Mouse (Mus musculus) retina, embryonic 14.5 days (tissue): Measurements from ENCODE around the gene Olfr548-ps1.
"Not testable (repeated sequence)": the region's sequence is repeated elsewhere in the genome, so short reads cannot be mapped to it uniquely, and the experiment has no call there.

ENCODE experiments used
- DNase-seq: peaks from one replicate; pipeline ENCODE4 v3.0.0-alpha.2; 2015; ENCODE audit warnings: low spot score

The Olfr548-ps1 gene

DNA sequence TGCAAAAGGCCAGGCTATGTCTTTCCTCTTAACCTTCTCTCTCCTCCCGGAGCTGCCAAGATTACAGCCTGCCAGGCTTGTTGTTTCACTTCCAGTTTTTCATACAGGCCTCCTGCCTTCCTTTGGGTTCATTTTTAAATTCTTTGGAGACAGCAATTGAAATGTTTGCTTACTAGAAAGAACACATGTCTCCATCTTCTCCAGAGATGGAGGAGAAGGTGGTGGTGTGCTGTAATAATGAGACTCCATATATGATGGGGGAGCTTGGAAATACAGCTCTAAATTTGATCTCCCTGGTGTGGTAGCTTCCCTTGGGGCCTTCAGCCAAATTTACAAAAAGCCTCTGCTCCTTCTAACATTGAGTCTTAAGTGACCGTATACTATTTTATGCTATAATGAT lies at the start of gene Olfr548-ps1:
TSS of gene Olfr548-ps1 (plus strand) at position 301 of the 400 bp plus-strand sequence.
- no peak for DNase-seq

DNA sequence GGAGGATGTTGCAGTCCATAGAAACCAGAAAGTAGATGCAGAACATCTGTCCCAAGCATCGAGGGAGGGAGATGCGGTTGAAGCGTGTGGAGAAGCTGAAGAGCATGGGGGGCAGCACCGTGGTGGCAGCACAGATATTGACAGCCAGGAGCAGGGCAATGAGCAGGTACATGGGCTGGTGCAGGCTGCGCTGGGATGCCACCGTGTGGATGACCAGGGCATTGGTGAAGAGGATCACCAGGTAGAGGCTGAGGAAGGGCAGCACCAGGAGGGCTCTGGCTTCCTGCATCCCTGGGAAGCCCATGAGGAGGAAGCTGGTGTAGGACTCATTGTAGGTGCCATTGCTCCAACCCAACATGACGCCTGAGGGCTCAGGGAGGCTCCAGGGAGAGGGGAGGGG lies 46.3 kb upstream of the Olfr548-ps1 start:
- DNase-seq = not testable (repeated sequence)

DNA sequence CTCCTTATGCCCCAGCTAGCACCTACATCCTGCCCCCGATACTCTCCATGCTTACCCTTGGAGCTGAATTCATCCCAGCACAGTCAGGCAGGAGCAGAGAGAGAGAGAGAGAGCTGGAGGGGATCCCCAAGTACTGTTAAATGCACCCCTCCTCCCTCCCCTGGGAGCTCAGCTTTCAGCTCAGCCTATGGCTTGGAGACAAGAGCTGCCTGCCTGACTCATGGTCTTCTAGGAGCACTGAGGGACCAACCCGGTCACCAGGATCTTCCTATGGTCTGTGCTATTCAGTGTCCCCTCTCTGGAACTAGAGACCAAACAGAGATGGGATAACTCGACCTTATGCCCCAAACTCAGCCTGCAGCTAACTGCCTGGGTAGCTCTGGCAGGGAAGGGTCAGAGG lies 41.2 kb upstream of the Olfr548-ps1 start, which contains the start of gene Olfr545:
TSS of gene Olfr545 (minus strand) at position 101 of the 400 bp plus-strand sequence.
- no peak for DNase-seq

DNA sequence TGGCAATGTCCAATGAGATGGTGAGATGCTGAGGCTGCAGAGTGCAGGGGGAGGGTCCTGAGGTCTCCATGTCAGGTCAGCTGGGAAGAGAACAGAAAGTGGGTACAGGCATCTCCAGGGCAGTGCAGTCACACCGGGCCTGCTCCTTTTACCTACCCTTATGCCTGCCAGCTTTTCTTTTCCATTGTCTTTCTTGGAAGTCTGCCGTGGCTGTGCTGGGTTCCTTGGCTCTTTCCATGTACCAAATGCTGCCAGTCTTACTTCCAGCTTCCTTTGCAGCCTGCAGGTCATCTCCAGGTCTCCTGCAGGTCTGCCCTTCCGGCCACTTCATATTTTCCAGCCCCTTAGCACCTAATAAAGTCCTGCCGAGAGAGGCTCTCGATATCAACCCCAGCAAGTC lies 38.7 kb upstream of the Olfr548-ps1 start:
- DNase-seq = no peak

DNA sequence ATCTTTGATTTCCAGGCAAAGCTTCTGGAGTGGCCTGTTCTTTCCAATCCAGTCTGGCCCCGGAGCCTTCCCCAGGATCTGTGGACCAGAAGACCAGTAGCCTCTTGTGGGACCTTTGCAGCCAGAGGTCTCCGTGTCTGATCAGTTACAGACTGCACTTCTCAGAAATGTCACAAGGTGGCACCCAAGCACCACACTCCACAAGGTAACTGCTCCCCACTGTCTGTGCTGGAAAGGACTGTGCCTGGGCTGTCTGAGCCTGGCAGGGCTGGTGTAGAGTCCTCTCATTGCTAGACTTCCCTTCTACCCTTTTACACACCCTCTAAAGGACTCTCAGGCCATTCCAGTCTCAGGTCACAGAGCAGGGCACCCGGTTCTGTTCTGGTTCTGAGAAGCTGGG lies 33.8 kb upstream of the Olfr548-ps1 start:
- peak; percentile 87 for DNase-seq

DNA sequence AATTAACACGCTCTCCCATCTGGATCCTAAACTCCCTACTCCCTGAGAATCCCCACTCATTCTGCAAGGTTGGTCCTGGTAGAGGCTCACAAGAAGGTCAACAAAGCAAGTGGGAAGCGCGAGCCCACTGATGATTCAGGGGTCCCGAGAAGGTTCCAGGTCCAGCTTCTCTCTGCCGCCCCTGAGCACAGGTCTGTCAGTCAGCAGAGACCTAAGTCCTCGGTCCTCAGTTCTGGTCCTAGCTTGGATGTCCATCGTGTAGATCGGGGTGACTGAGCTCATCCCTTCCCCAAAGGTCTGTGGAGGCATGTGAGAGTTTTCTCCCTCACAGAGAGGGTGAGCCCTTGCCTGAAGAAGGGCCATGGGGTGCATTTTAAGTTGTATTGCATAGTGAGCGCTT lies 32.6 kb upstream of the Olfr548-ps1 start:
- DNase-seq = no peak

DNA sequence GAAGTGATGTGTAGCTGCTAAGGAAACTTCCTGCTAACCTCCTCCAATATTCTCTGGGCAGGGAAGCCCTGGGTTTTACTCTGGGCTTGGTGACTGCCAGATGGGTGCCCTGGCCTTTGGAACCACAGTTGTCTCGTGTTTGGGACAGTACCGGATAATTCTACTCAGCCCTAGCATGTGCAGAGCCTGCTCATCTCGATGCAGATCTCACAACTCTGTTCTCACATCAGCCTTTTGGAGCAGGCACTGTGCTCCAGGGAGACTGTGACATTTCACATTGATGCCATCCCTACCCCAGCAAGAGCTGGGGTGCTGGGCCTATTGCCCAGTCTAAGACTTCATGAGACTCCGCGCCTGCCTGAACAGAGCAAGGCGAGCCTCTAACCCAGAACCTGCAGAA lies 32.0 kb upstream of the Olfr548-ps1 start:
- no peak for DNase-seq

DNA sequence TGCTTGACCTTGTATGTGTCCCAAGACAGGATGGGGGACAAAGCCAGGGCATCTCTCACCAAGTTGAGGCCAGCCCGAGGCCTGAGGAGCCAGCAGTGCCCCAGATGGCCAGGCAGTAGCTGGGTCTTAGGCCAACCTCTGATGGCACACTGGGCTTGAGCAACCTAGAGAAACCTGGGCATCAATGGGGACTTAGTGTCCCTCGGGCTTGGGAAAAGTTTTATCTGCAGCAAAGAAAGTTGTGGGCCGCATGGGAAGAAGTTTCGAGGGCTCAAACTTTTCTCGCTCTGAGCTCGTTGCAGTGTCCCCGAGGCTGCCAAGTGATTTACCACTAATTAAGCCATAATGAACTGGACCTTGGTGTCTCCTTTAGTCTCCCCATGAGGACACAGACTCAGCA lies 31.0 kb upstream of the Olfr548-ps1 start:
- no peak for DNase-seq

DNA sequence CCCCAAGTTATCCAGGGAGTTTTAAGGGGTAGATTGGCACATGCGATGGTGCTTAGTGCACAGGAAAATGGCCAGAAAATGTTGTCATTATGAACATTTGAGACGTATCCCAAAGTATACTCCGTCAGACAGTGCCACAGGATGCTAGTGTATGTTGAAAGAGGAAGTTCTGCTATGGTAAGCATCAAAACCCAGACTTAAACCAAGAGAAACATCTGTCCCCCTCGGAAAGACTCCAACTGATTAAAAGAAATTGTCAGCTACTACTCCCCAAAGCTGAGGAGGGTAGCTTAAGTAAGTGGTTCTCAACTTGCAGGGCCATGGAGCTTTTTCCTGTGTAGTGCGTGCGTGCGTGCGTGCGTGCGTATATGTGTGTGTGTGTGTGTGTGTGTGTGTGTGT lies 28.8 kb upstream of the Olfr548-ps1 start:
- DNase-seq = no peak

DNA sequence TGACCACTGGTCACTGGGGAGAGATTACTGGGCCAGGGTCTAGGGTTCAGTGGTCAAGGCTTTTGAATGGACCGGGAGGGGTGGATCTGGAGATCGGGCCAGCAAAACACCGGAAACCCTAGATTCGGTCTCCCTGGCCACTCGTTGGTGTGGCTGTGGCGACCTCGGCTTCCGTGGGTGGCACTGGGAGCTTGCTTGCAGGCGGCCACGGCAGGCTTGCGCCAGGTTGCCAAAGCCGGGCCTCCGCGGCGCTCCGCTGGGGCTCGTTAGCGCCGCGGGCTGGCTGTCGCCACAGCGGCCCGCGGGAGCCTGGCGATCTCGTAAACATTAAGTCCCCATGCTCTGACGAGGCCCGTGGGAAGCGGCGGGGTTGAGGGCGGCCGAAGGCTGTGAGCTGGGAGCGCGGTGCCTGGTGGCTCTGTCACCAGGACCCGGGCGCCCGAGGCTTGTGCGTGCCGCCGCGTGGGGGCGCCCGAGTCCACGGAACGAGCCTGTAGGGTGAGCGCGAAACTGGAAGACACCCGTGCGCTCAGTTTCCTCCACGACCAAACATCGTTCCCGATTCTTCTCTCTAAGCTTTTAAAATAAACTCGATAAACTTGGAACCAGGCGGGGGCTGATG lies 27.8 kb upstream of the Olfr548-ps1 start:
- peak; percentile 94 for DNase-seq

DNA sequence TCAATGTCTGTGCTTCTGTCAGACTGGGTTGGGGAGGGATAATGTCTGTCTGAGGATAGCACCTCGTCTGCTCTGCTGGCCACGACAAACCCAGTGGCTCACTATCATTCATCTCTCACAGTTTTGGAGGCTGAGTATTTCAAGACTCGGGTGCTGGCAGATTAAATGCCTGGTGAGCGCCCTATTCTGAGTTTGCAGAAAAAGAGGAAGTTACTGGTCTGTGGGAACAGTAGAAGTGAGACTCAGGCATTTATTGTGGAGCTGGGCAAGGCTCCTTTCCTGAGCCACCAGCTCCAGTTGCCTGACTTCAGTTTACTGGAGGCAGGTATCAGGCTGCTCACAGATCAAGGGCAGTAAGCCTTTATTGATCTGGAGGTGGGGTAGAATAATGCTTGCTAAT lies 26.6 kb upstream of the Olfr548-ps1 start:
- no peak for DNase-seq

DNA sequence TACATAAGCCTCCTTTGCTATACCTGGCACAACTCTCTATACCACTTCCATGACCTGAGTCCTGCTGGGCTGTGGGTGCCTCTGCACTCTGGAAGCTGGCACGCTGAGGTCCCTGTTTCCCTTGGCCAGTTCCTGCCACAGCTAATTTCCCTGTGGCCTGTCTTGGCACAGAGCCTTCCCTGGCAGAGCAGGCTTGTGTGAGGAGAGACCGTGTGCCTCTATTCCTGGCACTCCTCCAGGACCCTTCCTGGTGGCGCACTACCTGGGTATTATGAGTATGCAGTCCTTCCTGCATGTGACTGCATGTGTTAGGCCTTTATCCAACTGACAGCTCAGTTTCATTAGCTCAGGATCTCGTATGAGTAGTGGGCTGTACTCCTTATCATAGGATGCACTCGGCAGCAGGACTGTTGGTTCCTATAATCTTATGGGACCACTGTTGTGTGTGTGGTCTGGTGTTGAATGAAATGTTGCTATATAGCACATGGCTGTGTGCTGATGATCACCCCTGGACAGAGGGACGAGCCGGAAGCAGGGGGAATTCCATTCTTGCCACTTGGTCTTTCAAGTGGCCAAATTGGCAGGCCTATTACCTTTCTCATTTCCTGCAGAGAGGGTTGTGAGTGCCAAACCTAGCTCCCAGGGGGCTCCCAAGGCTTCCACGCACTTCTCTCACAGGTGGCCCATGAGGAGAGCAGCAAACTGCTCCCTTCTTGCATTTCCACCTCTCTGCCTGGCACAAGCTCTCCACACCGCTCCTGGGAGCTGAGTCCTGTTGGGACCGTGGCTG lies 24.2 kb upstream of the Olfr548-ps1 start:
- no peak for DNase-seq

DNA sequence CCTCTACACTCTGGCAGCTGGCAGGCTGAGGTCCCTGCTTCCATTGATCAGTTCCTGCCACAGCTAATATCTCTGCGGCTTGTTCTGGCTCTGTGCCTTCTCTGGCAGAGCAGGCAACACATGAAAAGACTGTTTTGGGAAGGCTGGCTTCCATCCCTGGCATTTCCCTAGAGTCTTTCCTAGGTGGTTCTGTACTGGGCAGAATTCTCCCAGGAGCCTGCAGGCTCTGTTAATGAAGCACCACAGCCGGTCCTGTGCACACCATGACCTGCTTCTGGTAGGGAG lies 23.7 kb upstream of the Olfr548-ps1 start:
- DNase-seq = no peak

DNA sequence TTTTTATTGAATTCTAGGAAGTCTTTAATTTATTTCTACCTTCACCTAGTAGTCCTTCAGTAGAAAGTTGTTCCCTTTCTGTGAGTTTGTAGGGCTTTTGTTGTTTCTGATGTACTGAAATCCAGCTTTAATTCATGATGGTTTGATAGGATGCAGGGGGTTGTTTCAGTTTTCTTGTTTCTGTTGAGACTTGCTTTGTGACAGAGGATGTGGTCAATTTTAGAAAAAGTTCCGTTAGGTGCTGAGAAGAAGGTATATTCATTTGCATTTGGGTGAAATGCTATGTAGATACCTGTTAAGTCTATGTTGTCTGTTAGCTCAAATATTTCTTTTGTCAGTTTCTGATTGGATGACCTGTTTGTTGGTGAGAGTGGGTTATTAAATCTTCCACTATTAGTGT lies 11.6 kb upstream of the Olfr548-ps1 start:
- DNase-seq = no peak

DNA sequence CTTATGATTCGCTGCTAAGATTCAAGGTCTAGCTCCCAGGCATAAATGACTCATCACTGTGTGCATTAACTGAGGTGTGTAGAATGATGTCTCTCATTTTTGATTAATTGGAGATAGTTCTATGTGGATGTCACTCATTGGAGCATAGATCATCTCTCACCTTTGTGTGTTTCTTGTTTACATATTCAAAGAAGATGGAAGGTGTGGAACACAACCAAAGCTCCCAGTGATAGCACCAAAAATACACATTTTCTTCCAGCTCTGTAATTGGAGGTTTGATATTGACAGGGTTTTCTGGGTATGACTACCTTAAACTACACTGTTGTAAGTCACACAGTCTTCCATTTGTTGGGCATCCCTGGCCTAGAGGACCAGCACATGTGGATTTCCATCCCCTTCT lies 6.2 kb upstream of the Olfr548-ps1 start, which contains the start of gene Olfr547:
TSS of gene Olfr547 (plus strand) at position 301 of the 400 bp plus-strand sequence.
- DNase-seq = no peak

DNA sequence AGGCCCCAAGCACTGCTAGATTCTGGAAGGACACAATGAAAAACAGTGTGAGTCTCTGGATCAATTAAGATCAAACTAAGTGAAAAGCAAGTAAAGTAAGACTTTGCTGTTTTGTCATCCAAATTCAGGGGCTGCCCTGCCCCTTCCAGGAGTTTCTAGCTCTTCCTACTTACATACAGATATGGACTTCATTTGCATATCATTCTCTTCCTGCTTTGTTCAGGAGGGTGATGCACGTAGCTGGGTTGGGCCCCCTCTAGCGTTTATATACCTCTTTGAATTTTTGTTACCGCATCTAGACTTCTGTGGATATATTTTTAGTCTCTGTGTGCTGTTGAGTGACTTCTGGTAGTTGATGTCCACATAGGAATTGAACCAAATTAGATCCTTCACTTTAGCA lies 555 bp downstream of the Olfr548-ps1 start:
- DNase-seq = no peak

DNA sequence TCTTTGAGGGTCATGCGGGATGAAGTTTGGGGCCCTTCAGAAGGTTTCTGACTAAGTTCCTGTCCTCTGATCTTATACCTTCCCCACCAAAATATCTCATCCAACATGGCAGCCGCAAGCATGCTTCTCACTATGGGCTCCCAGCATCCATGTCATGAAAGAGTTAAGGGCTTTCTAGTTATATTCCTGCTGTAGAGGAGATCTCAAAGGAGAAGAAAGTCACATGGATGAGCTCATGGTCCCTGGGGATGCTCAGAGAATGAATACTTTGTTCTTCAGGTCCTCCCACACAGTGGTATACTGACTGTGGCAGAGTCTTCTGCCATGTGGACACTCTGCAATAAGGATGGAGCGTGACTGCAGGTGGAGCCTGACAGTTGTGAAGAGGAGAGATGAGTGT lies 8.9 kb downstream of the Olfr548-ps1 start, which contains the start of gene Olfr549:
TSS of gene Olfr549 (plus strand) at position 301 of the 400 bp plus-strand sequence.
- DNase-seq = no peak

DNA sequence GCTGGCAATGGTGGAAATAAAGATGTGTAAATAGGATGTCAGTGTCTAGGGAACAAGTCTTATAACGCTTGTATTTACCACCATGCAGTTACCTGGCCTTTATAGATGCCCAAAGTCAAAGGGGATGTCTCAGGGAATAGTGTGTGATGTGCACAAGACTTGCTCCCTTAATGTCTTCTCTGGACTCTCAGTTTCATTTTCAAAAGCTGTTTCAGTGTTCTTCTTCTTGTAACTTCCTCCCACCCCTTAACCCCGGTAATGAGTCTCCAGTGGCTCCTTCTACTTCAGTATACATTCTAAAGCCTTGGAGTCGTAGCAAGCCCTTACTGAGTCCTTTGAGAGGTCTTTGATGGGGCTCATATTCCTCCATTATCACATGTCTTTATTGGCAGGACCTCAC lies 12.6 kb downstream of the Olfr548-ps1 start:
- DNase-seq = no peak

DNA sequence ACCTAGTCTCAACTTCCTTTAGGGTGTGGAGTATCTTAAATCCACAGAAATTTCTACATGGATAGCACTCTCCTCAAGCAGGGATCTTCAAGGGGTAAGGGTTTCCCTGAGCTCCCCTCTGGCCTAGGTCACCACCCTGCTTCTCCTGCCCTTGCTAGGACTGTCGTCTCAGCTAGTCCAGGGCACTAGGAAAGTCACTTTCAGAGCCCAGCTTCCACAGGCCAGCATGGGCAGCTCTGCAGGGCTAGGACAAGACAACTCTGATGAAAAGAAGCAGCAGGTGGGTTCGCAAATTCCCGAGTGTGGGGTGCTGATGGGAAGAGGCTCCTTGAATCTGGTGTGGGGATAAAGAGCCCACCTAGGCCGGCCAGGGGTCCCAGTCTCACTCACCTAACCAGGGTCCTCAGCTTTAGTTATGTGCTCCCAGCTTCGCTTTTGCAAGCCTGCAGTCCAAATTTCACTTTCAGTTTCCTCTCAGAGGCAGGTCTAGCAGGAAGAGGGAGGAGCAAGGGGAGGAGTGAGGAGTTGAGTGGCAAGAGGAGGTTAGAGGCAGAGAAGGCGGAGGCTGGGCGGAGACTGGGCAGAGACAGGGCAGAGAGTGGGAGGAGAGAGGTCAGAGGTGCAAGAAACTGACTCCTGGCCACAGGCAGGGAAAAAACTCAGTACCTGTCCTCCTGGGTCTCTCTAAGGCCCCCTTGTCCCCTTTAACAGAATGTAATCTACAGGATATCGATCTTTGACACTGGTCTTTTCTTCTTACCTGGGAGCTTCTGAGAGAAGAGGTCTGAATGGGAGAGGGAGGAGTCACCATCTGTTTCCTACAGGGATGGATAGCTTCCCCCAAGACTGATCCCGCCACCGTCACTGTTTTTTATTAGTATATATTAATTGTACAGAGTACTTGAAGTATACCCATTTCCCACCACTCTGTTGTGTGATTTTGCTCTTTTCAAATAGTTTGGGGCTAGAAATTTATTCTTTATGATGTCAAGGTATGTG lies 24.6 kb downstream of the Olfr548-ps1 start, which contains the start of gene Trim21:
TSS of gene Trim21 (minus strand) at position 488 of the 999 bp plus-strand sequence.
- peak; percentile 79 for DNase-seq

DNA sequence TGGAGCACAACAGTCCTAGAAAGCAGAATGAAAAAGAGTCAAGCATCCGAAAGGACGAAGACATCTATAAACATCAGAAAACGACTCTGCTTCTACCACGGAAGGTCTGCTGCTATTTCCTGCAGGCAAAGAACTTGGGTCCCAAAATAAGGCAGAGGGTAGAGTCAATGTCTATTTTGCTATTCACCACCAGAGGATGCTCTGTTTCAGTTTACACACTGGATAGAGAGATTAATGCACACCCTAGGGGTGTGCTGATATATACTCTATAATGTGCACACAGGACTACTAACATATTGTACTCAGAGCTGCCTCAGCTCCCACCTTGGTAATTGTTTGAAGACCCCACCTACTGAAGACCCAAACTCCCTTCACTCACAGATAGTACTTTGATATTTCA lies 25.5 kb downstream of the Olfr548-ps1 start:
- DNase-seq = no peak

DNA sequence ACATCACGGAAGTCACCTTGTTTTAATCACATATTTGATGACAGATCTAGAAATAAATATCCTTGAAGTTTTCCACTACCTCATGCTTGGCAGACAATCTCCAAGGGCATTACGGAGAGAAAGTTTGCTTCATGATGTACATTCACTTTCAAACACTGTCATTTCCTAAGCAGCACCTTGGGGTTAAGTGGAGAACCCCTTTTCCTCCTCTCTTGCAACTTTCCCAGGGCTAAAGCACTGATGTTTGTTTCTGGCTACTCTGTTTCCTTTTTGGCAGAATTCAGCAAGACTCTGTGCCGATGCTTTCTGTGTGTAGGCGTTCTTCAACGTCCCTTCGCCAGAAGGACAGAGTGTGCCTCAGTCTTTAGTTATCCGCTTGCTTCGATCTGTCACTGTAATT lies 30.4 kb downstream of the Olfr548-ps1 start, which contains the start of gene Olfr550:
TSS of gene Olfr550 (plus strand) at position 301 of the 400 bp plus-strand sequence.
- no peak for DNase-seq

DNA sequence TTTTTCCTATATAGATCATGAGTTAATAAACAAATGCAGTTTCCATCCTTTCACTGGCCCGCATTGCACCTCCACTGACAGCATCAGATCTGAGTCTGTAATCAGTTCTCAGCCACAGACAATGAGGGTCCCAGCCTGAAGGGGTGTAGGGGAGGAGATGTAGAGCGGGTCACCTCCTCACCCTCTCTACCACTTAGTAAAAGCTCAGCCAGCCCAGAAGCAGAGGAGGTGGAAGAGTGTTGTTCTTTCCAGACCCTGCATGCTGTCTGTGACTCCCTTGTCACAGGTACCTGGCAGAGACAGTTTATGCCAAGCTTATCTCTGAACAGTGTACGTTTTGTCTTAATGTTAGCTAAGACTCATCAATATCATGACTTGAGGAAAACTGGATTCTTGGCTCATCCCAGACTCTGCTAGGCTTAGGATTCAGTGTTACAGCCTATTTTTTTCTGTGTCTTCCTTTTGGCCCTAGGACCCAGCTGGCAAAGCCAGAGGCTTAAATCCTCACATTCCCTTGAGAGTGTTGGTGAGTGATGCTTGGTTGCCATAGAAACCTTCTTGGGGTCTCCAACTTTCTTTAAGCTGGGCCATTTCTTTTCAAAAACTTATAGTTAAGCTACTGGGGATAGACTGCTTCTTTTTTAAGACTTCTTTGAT lies 32.6 kb downstream of the Olfr548-ps1 start:
- peak; percentile 9 for DNase-seq
